Mouse (Mus musculus) heart, postnatal 0 days (tissue): ENCODE measurements at regions not wholly inside any gene's neighbourhood (a gene's known extent, or its start where the extent isn't known, plus 50 kb on each side); places are given as distances from the start of the nearest gene placed in this dataset.

Source experiments
- ATAC-seq: fragments of 200-750 bp; cut with Nextera tagmentation; 2 replicates; pipeline ENCODE4 v1.8.0; 2017; ENCODE audit warnings: low read depth, moderate number of reproducible peaks, moderate library complexity; ENCODE audit not compliant: insufficient read depth
- DNase-seq: peaks from one replicate; pipeline ENCODE4 v3.0.0-alpha.2; 2016; ENCODE audit warnings: low spot score
- H3K27ac ChIP-seq: fragments of 300-500 bp; sonication (generic); 2 replicates; pipeline ENCODE4 v1.5.1; 2014; ENCODE audit warnings: low read depth, mild to moderate bottlenecking
- H3K27me3 ChIP-seq: fragments of 300-500 bp; sonication (generic); 2 replicates; pipeline ENCODE4 v1.6.1; 2014; ENCODE audit warnings: low read length, mixed read lengths; ENCODE audit not compliant: control insufficient read depth, insufficient read depth
- H3K36me3 ChIP-seq: fragments of 300-500 bp; sonication (generic); replicated peaks from 2 replicates; pipeline ENCODE4 v1.6.1; 2014; ENCODE audit warnings: low read length, mixed read lengths; ENCODE audit not compliant: control insufficient read depth, insufficient read depth
- H3K4me1 ChIP-seq: fragments of 300-500 bp; sonication (generic); 2 replicates; pipeline ENCODE4 v1.6.1; 2014; ENCODE audit warnings: antibody characterized with exemption; ENCODE audit not compliant: control insufficient read depth, insufficient read depth
- H3K4me2 ChIP-seq: fragments of 300-500 bp; sonication (generic); 2 replicates; pipeline ENCODE4 v1.6.1; 2014; ENCODE audit warnings: low read depth, mild to moderate bottlenecking, low read length, moderate library complexity
- H3K4me3 ChIP-seq: fragments of 300-500 bp; sonication (generic); 2 replicates; pipeline ENCODE4 v1.5.1; 2014; ENCODE audit warnings: low read depth, low read length
- H3K9ac ChIP-seq: fragments of 300-500 bp; sonication (generic); replicated peaks from 2 replicates; pipeline ENCODE4 v1.6.1; 2014; ENCODE audit warnings: low read depth, low read length, mixed read lengths
- H3K9me3 ChIP-seq: fragments of 300-500 bp; sonication (generic); replicated peaks from 2 replicates; pipeline ENCODE4 v1.6.1; 2016; ENCODE audit warnings: low read length; ENCODE audit not compliant: control insufficient read depth
- CTCF ChIP-seq: IDR thresholded peaks from 2 replicates; pipeline ENCODE4 v1.5.1; 2016; ENCODE audit warnings: antibody characterized with exemption, control low read depth, low read depth
- EP300 ChIP-seq: IDR thresholded peaks from 2 replicates; pipeline ENCODE4 v1.6.1; 2016; ENCODE audit warnings: antibody characterized with exemption, low read depth
- WGBS: fragments of 180-500 bp; shearing (Covaris S2); extraction: QIAGEN DNeasy Blood & Tissue Kit; methylation state at CpG from one replicate; pipeline ENCODE4 v1.1.7; 2014; 5-methylcytosine and 5-hydroxymethylcytosine counted together

GRCm38 (mm10) chr5:148715218-148715991 lies 162.8 kb upstream of the Ubl3 start:
- Histone ChIP-seq H3K27me3 (no peaks in the 10 kb centered on the region), H3K4me2 (no peak overlapping the region), H3K27ac (no peak overlapping the region), H3K36me3 (no peaks in the 10 kb centered on the region), H3K9ac (no peak overlapping the region), H3K4me1 (no peaks in the 10 kb centered on the region), H3K4me3 (no peak overlapping the region), H3K9me3 (peaks cover 9% of the 10 kb centered on the region)
- TF ChIP-seq CTCF (no peak), EP300 (no peak)
- no peak for ATAC-seq
- no peak for DNase-seq
- WGBS: 68% methylated on average over 15 of the region's 15 CpGs

- DNase-seq: no peak
- no peak for ATAC-seq
- Histone ChIP-seq H3K4me3 (no peak overlapping the region), H3K36me3 (no peaks in the 10 kb centered on the region), H3K4me2 (no peak overlapping the region), H3K4me1 (no peaks in the 10 kb centered on the region), H3K27me3 (no peaks in the 10 kb centered on the region), H3K9me3 (peaks cover 9% of the 10 kb centered on the region), H3K9ac (no peak overlapping the region), H3K27ac (no peak overlapping the region)
- 65% methylated on average over 4 of the region's 4 CpGs for WGBS
- TF ChIP-seq CTCF (no peak), EP300 (no peak)
Observed at GRCm38 (mm10) chr5:148714807-148715206, 162.2 kb upstream of the Ubl3 start.

- Histone ChIP-seq H3K9ac (no peak overlapping the region), H3K4me1 (peaks cover 7% of the 10 kb centered on the region), H3K9me3 (peaks cover 7% of the 10 kb centered on the region), H3K4me3 (no peak overlapping the region), H3K27me3 (no peaks in the 10 kb centered on the region), H3K27ac (no peak overlapping the region), H3K4me2 (no peak overlapping the region), H3K36me3 (no peaks in the 10 kb centered on the region)
- DNase-seq: no peak
- no peak for ATAC-seq
- WGBS: 86% methylated on average over 5 of the region's 5 CpGs
- no peak for TF ChIP-seq CTCF
- TF ChIP-seq EP300: no peak
Observed at GRCm38 (mm10) chr5:148713796-148714195, 161.2 kb upstream of the Ubl3 start.

- no peak overlapping the region for H3K9ac ChIP-seq
- no peak overlapping the region for H3K4me2 ChIP-seq
- H3K27ac ChIP-seq: no peak overlapping the region
- no peak overlapping the region for H3K4me3 ChIP-seq
- H3K27me3 ChIP-seq: no peaks in the 10 kb centered on the region
- ATAC-seq: no peak
- no peaks in the 10 kb centered on the region for H3K9me3 ChIP-seq
- TF ChIP-seq EP300 (no peak), CTCF (no peak)
- no peak for DNase-seq
- no peaks in the 10 kb centered on the region for H3K36me3 ChIP-seq
- H3K4me1 ChIP-seq: peaks cover 14% of the 10 kb centered on the region
Observed at GRCm38 (mm10) chr5:148713039-148713438, 160.4 kb upstream of the Ubl3 start.

GRCm38 (mm10) chr5:148711570-148711969 lies 159.0 kb upstream of the Ubl3 start:
- Histone ChIP-seq H3K9ac (no peak overlapping the region), H3K27me3 (no peaks in the 10 kb centered on the region), H3K36me3 (no peaks in the 10 kb centered on the region), H3K4me3 (no peak overlapping the region), H3K4me2 (no peak overlapping the region), H3K4me1 (peaks cover 20% of the 10 kb centered on the region), H3K27ac (no peak overlapping the region), H3K9me3 (no peaks in the 10 kb centered on the region)
- 75% methylated on average over 5 of the region's 5 CpGs for WGBS
- TF ChIP-seq CTCF (no peak), EP300 (no peak)
- ATAC-seq: no peak
- no peak for DNase-seq
